Mouse (Mus musculus) CH12.LX (cell line): Measurements from ENCODE around the gene Zfp874a. TPM values are rescaled to one million over a fixed set of nuclear protein-coding genes. Genes with fewer than 3 reads are reported as not detected.
A peak's percentile ranks its signal among the peaks of the same experiment; 100 is the strongest.
"Not testable (repeated sequence)": the region's sequence is repeated elsewhere in the genome, so short reads cannot be mapped to it uniquely, and the experiment has no call there.

Experiments
- DNase-seq: peaks from one replicate; pipeline ENCODE4 v3.0.0-alpha.2; 2013; ENCODE audit errors: extremely low read depth
- H3K27ac ChIP-seq: 2 replicates; pipeline ENCODE4 v1.5.1; 2012; ENCODE audit warnings: low read depth, mild to moderate bottlenecking, control low read depth, moderate library complexity; ENCODE audit not compliant: insufficient read depth
- H3K27me3 ChIP-seq: replicated peaks from 2 replicates; pipeline ENCODE3; 2012; ENCODE audit warnings: inconsistent platforms
- H3K36me3 ChIP-seq, 2 experiments: replicated peaks in 1 of 2; 2 replicates each; pipeline versions ENCODE3 to v1.6.1; 2012; ENCODE audit warnings: inconsistent platforms in 1 of 2, low read length in 1 of 2, mild to moderate bottlenecking in 1 of 2, mixed read lengths in 1 of 2, moderate library complexity in 1 of 2; ENCODE audit not compliant: control insufficient read depth in 1 of 2, insufficient read depth in 1 of 2
- H3K4me1 ChIP-seq, 2 experiments: 2 replicates each; pipeline ENCODE4 v1.6.1; 2012; ENCODE audit warnings: inconsistent platforms in 1 of 2, moderate library complexity in 1 of 2; ENCODE audit not compliant: insufficient read depth in 2 of 2, control insufficient read depth in 1 of 2
- H3K4me2 ChIP-seq: 2 replicates; pipeline ENCODE4 v1.6.1; 2012; ENCODE audit warnings: low read depth, mild to moderate bottlenecking, control low read depth; ENCODE audit not compliant: poor library complexity, insufficient read depth, severe bottlenecking
- H3K4me3 ChIP-seq, 3 experiments: fragments of 150-350 bp in 1 of 3; sonication (generic) in 1 of 3; replicated peaks in 1 of 3; 2 replicates each; pipeline versions ENCODE3 to v1.5.1; 2011 to 2012; ENCODE audit warnings: low read depth in 2 of 3, low read length in 2 of 3, mild to moderate bottlenecking in 2 of 3, moderate library complexity in 2 of 3, control low read depth in 1 of 3, improper control_type of control experiment in 1 of 3, inconsistent platforms in 1 of 3, mixed read lengths in 1 of 3; ENCODE audit not compliant: poor library complexity in 1 of 3
- H3K79me2 ChIP-seq: replicated peaks from 2 replicates; pipeline ENCODE4 v1.6.1; 2012; ENCODE audit warnings: mild to moderate bottlenecking, moderate library complexity; ENCODE audit not compliant: control insufficient read depth, poor library complexity, insufficient read depth, severe bottlenecking; ENCODE audit errors: extremely low read depth
- H3K9ac ChIP-seq: 2 replicates; pipeline ENCODE4 v1.6.1; 2012; ENCODE audit warnings: low read depth, mild to moderate bottlenecking, control low read depth, moderate library complexity; ENCODE audit not compliant: insufficient read depth
- H3K9me3 ChIP-seq: replicated peaks from 2 replicates; pipeline ENCODE3; 2012; ENCODE audit warnings: low read length, inconsistent platforms, mixed read lengths
- CHD2 ChIP-seq: IDR thresholded peaks from 2 replicates; pipeline ENCODE4 v1.6.1; 2011; ENCODE audit warnings: low read length, improper control_type of control experiment
- E2F4 ChIP-seq: IDR thresholded peaks from 2 replicates; pipeline ENCODE4 v1.6.1; 2011; ENCODE audit warnings: low read depth, low read length, improper control_type of control experiment; ENCODE audit not compliant: insufficient replicate concordance
- ELF1 ChIP-seq: IDR thresholded peaks from 2 replicates; pipeline ENCODE4 v1.6.1; 2014; ENCODE audit warnings: low read depth, mild to moderate bottlenecking, inconsistent platforms, low read length, improper control_type of control experiment
- GABPA ChIP-seq: IDR thresholded peaks from 2 replicates; pipeline ENCODE4 v1.6.1; 2012; ENCODE audit warnings: low read depth, low read length, improper control_type of control experiment, inconsistent platforms; ENCODE audit not compliant: insufficient replicate concordance
- HCFC1 ChIP-seq: IDR thresholded peaks from 2 replicates; pipeline ENCODE4 v1.6.1; 2012; ENCODE audit warnings: low read depth, mild to moderate bottlenecking, inconsistent platforms, low read length, improper control_type of control experiment
- IRF4 ChIP-seq: IDR thresholded peaks from 2 replicates; pipeline ENCODE4 v1.6.1; 2014; ENCODE audit warnings: low read depth, mild to moderate bottlenecking, inconsistent platforms, low read length, improper control_type of control experiment
- KAT2A ChIP-seq: IDR thresholded peaks from 2 replicates; pipeline ENCODE4 v1.6.1; 2012; ENCODE audit warnings: low read length, improper control_type of control experiment, inconsistent platforms; ENCODE audit not compliant: insufficient replicate concordance
- MAX ChIP-seq: IDR thresholded peaks from 2 replicates; pipeline ENCODE4 v1.6.1; 2011; ENCODE audit warnings: low read length, improper control_type of control experiment
- MAZ ChIP-seq: IDR thresholded peaks from 2 replicates; pipeline ENCODE4 v1.6.1; 2012; ENCODE audit warnings: low read depth, mild to moderate bottlenecking, inconsistent platforms, low read length, improper control_type of control experiment, moderate library complexity
- MEF2A ChIP-seq: IDR thresholded peaks from 2 replicates; pipeline ENCODE4 v1.6.1; 2014; ENCODE audit warnings: low read depth, mild to moderate bottlenecking, inconsistent platforms, low read length, improper control_type of control experiment, borderline replicate concordance
- MXI1 ChIP-seq: IDR thresholded peaks from 2 replicates; pipeline ENCODE4 v1.6.1; 2011; ENCODE audit warnings: mild to moderate bottlenecking, low read depth, low read length, improper control_type of control experiment
- MYC ChIP-seq: IDR thresholded peaks from 2 replicates; pipeline ENCODE4 v1.6.1; 2011; ENCODE audit warnings: low read depth, mild to moderate bottlenecking, improper control_type of control experiment, low read length
- NRF1 ChIP-seq: IDR thresholded peaks from 2 replicates; pipeline ENCODE4 v1.6.1; 2014; ENCODE audit warnings: low read depth, mild to moderate bottlenecking, inconsistent platforms, low read length, improper control_type of control experiment, moderate library complexity
- RAD21 ChIP-seq: IDR thresholded peaks from 2 replicates; pipeline ENCODE4 v1.6.1; 2011; ENCODE audit warnings: low read depth, mild to moderate bottlenecking, low read length, improper control_type of control experiment, moderate library complexity
- SIN3A ChIP-seq: IDR thresholded peaks from 2 replicates; pipeline ENCODE4 v1.6.1; 2012; ENCODE audit warnings: low read length, improper control_type of control experiment, inconsistent platforms
- SMC3 ChIP-seq: IDR thresholded peaks from 2 replicates; pipeline ENCODE4 v1.6.1; 2011; ENCODE audit warnings: low read depth, low read length, improper control_type of control experiment
- TBP ChIP-seq: conservative IDR thresholded peaks from 2 replicates; pipeline ENCODE4 v1.6.1; 2011; ENCODE audit warnings: low read depth, low read length, improper control_type of control experiment
- TCF12 ChIP-seq: IDR thresholded peaks from 2 replicates; pipeline ENCODE4 v1.6.1; 2014; ENCODE audit warnings: low read depth, mild to moderate bottlenecking, inconsistent platforms, low read length, improper control_type of control experiment
- UBTF ChIP-seq: IDR thresholded peaks from 2 replicates; pipeline ENCODE4 v1.6.1; 2012; ENCODE audit warnings: low read depth, mild to moderate bottlenecking, inconsistent platforms, low read length, improper control_type of control experiment, moderate library complexity
- USF1 ChIP-seq: IDR thresholded peaks from 2 replicates; pipeline ENCODE4 v1.6.1; 2014; ENCODE audit warnings: low read depth, mild to moderate bottlenecking, inconsistent platforms, low read length, improper control_type of control experiment
- USF2 ChIP-seq: conservative IDR thresholded peaks from 2 replicates; pipeline ENCODE4 v1.6.1; 2011; ENCODE audit warnings: low read depth, low read length, improper control_type of control experiment
- ZKSCAN1 ChIP-seq: IDR thresholded peaks from 2 replicates; pipeline ENCODE4 v1.6.1; 2012; ENCODE audit warnings: low read depth, inconsistent platforms, low read length, improper control_type of control experiment, borderline replicate concordance
- dilution Hi-C: fragments of 300-500 bp; cut with MboI; formaldehyde crosslinking; loops from 2 replicates; pipeline ENCODE4 v1.14.3; 2020; ENCODE audit warnings: low sequenced_read_pairs; ENCODE audit not compliant: extremely low pct_unique_long_range_greater_than_20kb, extremely low pct_ligation_motif_present
- in situ Hi-C: fragments of 300-500 bp; cut with MboI; formaldehyde crosslinking; loops from 3 replicates; pipeline ENCODE4 v1.14.3; 2019; ENCODE audit warnings: low sequenced_read_pairs, low pct_ligation_motif_present, low pct_unique_long_range_greater_than_20kb, mixed read lengths
- polyA plus RNA-seq: library from polyadenylated mRNA; unstranded; fragments of >175 nt; gene quantifications from 2 replicates; pipeline ENCODE4 v1.2.1, GENCODE M21; 2012; ENCODE audit warnings: low read depth; ENCODE audit not compliant: insufficient read length
- total RNA-seq, 2 experiments: library from RNA; depleted of rRNA; stranded (reverse); fragments of 300-350 nt in 1 of 2; fragments of >200 nt in 1 of 2; gene quantifications; 2 replicates each; pipeline ENCODE4 v1.2.3; 2012 to 2014

Gene Zfp874a
- total and polyA plus RNA-seq, 3 experiments = 6.5 to 16.8 (median 7.6) TPM

- H3K79me2 ChIP-seq, H3K27me3 ChIP-seq, H3K9ac ChIP-seq, H3K4me3 ChIP-seq, DNase-seq, H3K27ac ChIP-seq, H3K36me3 ChIP-seq, dilution Hi-C loops, H3K4me2 ChIP-seq, in situ Hi-C loops, H3K4me1 ChIP-seq, H3K9me3 ChIP-seq: not testable (repeated sequence)
Observed at GRCm38 (mm10) chr13:67425699-67426098, 25.7 kb downstream of the Zfp874a start.

- H3K9ac ChIP-seq, H3K27me3 ChIP-seq, H3K27ac ChIP-seq, dilution Hi-C loops, H3K4me2 ChIP-seq, DNase-seq, in situ Hi-C loops, H3K4me3 ChIP-seq, H3K9me3 ChIP-seq, H3K4me1 ChIP-seq, H3K36me3 ChIP-seq, H3K79me2 ChIP-seq: not testable (repeated sequence)
Observed at GRCm38 (mm10) chr13:67422532-67422931, 28.9 kb downstream of the Zfp874a start.

GRCm38 (mm10) chr13:67421207-67421857 lies 30.1 kb downstream of the Zfp874a start, which contains the start of gene Zfp459:
Gene Zfp459, minus strand, starts transcription at chr13:67421418.
- no peak for DNase-seq
- in situ Hi-C loops = no loop called here
- dilution Hi-C loops = no loop called here
- H3K4me2 ChIP-seq = peak within 1 kb of the TSS; percentile 25; the same call in 1 of the 2 replicates
- peak within 1 kb of the TSS; percentile 13; the same call in 1 of the 2 replicates for H3K9ac ChIP-seq
- TF ChIP-seq MEF2A (no peak), RAD21 (no peak), MAZ (no peak), CHD2 (no peak), USF2 (peak; percentile 60), KAT2A (no peak), ELF1 (0 out of 2 replicates have a peak, but pooled peaks have one; percentile 43), GABPA (no peak), HCFC1 (no peak), UBTF (no peak), MXI1 (no peak), MAX (peak; percentile 47; the same call in 1 of the 2 replicates), NRF1 (no peak), E2F4 (no peak), MYC (0 out of 2 replicates have a peak, but pooled peaks have one; percentile 43), IRF4 (no peak), SIN3A (no peak), ZKSCAN1 (no peak), SMC3 (no peak), USF1 (peak; percentile 68), TBP (no peak), TCF12 (no peak)
- no peaks in the 10 kb centered on the region for H3K9me3 ChIP-seq
- H3K27ac ChIP-seq = no peak within 1 kb of the TSS
- H3K79me2 ChIP-seq = no peaks in the 10 kb centered on the region
- H3K36me3 ChIP-seq = no peaks in the 10 kb centered on the region
- no peaks in the 10 kb centered on the region; a peak in 1 of 4 replicates for H3K4me1 ChIP-seq
- peak within 1 kb of the TSS in 2 of 3 experiments; percentile 24 to 60 for H3K4me3 ChIP-seq
- no peaks in the 10 kb centered on the region for H3K27me3 ChIP-seq
